Mouse (Mus musculus) G1E (cell line): ENCODE measurements around the gene Fhit. TPM values are rescaled to one million over a fixed set of nuclear protein-coding genes. Genes with fewer than 3 reads are reported as not detected.

Experiments used
- ATAC-seq: 2 replicates; pipeline ENCODE4 v1.8.0; 2016; ENCODE audit warnings: mild to moderate bottlenecking; ENCODE audit not compliant: insufficient number of reproducible peaks, poor library complexity, low FRiP score, severe bottlenecking; ENCODE audit errors: extremely low read depth
- DNase-seq: peaks from one replicate; pipeline ENCODE4 v3.0.0; 2012; ENCODE audit warnings: low spot score
- H3K27me3 ChIP-seq: 2 replicates; pipeline ENCODE4 v1.6.1; 2012; ENCODE audit warnings: mild to moderate bottlenecking, low read length, inconsistent platforms; ENCODE audit not compliant: insufficient read depth
- H3K36me3 ChIP-seq: replicated peaks from 2 replicates; pipeline ENCODE3; 2012; ENCODE audit warnings: mild to moderate bottlenecking, inconsistent platforms
- H3K4me1 ChIP-seq: 2 replicates; pipeline ENCODE4 v1.6.1; 2012; ENCODE audit warnings: low read depth, low read length, inconsistent platforms, mixed read lengths; ENCODE audit not compliant: insufficient read depth
- H3K4me3 ChIP-seq: 2 replicates; pipeline ENCODE4 v1.5.1; 2012; ENCODE audit warnings: low read depth, mild to moderate bottlenecking, inconsistent platforms, low read length, moderate library complexity, mixed read lengths
- H3K9me3 ChIP-seq: replicated peaks from 2 replicates; pipeline ENCODE4 v1.6.1; 2012; ENCODE audit warnings: inconsistent platforms
- CTCF ChIP-seq: IDR thresholded peaks from 2 replicates; pipeline ENCODE4 v1.5.1; 2012; ENCODE audit warnings: low read depth, low read length, inconsistent platforms, mixed read lengths
- GATA1 ChIP-seq: IDR thresholded peaks from 2 replicates; pipeline ENCODE4 v1.6.1; 2012; ENCODE audit warnings: borderline replicate concordance, low read length, inconsistent platforms, mixed read lengths
- GATA2 ChIP-seq: IDR thresholded peaks from 2 replicates; pipeline ENCODE4 v1.6.1; 2012; ENCODE audit warnings: low read depth, low read length, inconsistent platforms, borderline replicate concordance
- POLR2AphosphoS5 ChIP-seq: IDR thresholded peaks from 2 replicates; pipeline ENCODE4 v1.6.1; 2012; ENCODE audit warnings: low read depth, low read length, inconsistent platforms; ENCODE audit not compliant: insufficient replicate concordance
- TAL1 ChIP-seq: conservative IDR thresholded peaks from 2 replicates; pipeline ENCODE4 v1.6.1; 2012; ENCODE audit warnings: low read depth, low read length, inconsistent platforms, mixed read lengths
- polyA plus RNA-seq: library from polyadenylated mRNA; stranded (reverse); fragments of >175 nt; gene quantifications from 2 replicates; pipeline ENCODE4 v1.2.3, GENCODE M21; 2012
- total RNA-seq, 2 experiments: library from RNA; stranded (forward) in 1 of 2; stranded (reverse) in 1 of 2; fragments of 200-1000 nt in 1 of 2; fragments of >200 nt in 1 of 2; fragmentation: Nextera tagmentation in 1 of 2; gene quantifications; 2 replicates each; pipeline ENCODE4 v1.2.3; 2014 to 2017

Fhit gene
- total and polyA plus RNA-seq, 3 experiments, result not detected

DNA sequence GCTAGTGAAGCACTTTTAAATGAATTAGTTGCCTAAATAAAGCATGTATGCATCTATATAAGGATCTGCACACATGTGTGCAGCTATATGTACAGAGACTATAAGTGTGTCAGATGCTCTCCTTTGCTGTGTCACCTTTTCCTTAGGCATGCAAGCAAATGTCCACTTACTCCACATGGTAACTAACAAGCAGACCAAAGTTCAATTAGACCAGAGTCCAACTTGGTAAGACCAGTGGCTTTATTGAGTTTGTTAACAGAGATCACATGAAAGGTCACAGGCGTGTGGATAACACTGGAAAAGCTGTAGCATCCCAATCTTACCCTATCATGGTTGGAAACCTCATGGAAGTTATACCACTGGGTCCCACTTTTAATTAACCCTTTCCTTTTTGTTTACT lies 1572.7 kb downstream of the Fhit start:
- DNase-seq (no peak), ATAC-seq (no peak)
- Histone ChIP-seq H3K4me3 (no peak overlapping the region), H3K9me3 (no peaks in the 10 kb centered on the region), H3K36me3 (no peaks in the 10 kb centered on the region), H3K27me3 (no peaks in the 10 kb centered on the region), H3K4me1 (no peaks in the 10 kb centered on the region)
- no peak for TF ChIP-seq TAL1
- no peak for TF ChIP-seq CTCF
- TF ChIP-seq GATA1, result no peak
- no peak for TF ChIP-seq GATA2
- TF ChIP-seq POLR2AphosphoS5, result no peak

DNA sequence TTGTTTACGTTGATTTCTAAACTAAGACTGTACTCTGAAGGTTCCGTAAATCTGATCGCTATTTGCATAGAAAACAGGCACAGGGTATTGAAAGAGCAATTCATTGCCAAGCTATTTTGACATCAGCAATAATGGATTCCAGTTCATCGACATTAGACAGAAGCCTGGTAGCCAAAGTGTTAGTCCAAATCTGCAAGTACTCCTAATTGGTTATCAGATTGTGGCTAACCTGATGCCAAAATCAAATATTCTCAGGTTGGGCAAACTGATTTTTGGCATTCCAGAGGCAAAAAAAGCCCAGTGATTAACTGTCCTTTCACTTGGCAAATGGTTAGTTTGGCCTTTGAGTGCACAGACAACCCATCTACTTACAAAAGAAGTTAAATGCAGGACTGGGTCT lies 1573.9 kb downstream of the Fhit start:
- H3K27me3 ChIP-seq, result no peaks in the 10 kb centered on the region
- H3K4me1 ChIP-seq, result no peaks in the 10 kb centered on the region
- H3K4me3 ChIP-seq, result no peak overlapping the region
- TF ChIP-seq TAL1 (no peak), GATA2 (no peak), POLR2AphosphoS5 (no peak)
- DNase-seq (no peak), ATAC-seq (no peak)
- no peaks in the 10 kb centered on the region for H3K36me3 ChIP-seq
- H3K9me3 ChIP-seq, result no peaks in the 10 kb centered on the region

DNA sequence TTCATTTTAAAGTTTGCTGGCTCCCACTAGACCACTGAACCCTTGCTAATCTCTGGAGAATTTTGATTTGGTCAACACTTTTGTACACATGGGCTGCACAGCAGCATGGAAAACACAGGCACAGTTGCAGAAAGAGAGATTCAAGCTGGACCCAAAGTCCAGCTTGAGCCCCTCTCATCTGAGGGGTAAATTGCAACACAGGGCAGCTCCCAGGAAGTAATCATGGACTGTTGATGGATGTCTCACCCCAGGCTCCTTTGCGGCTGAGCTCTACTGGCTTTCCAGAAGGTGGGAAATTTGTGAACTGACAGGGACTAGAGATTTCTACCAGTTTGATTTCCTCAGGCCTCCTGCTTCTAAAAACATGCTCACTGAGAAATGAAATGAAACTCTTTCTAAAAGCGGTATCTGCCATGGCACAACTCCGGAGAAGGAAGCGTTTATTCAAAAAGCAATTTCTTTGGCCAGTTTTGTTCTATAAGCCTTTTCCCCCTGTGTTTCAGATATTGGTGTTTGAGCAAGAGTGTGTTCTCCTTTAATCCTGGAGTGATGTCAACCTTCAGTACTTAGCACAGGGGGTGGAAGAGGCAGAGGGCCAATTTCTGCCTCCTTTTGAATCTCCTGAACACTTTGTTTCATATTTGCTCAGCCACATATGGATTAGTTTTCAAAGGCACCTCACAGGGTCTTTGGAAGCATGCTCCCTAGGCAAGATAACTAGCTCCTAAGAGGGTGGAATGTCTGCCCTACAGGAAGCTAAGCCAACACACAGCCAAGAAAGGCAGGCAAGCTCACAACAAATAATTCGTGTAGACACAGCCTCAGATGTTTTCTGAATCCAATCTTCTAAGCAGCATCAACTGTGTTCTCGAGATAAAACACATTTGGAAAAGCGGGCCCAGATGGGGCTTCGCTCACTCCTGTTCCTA lies 1578.3 kb downstream of the Fhit start:
- TF ChIP-seq TAL1 (no peak), CTCF (no peak), GATA2 (no peak), POLR2AphosphoS5 (no peak), GATA1 (no peak)
- no peaks in the 10 kb centered on the region for H3K4me1 ChIP-seq
- no peaks in the 10 kb centered on the region for H3K9me3 ChIP-seq
- no peak for DNase-seq
- no peaks in the 10 kb centered on the region for H3K36me3 ChIP-seq
- H3K4me3 ChIP-seq, result no peak overlapping the region
- ATAC-seq, result no peak
- no peaks in the 10 kb centered on the region for H3K27me3 ChIP-seq

DNA sequence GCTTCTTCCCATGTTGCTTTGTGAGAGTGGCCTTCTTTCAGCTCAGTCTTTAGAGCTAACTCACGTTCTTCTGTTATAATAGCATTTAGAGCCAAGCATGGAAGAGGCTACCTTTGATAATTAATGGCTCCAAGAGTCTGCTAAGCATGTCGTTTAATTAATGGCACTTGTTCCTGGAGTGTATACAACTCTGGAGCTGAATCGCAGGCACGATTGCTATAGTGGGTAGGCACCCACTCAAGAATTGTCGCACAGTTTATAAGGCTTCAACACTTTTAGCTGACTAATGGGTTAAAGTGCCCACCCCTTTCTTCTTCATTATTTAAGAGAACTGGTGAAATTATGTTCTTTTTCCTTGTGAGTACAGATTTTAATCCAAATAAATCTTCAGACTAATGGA lies 1605.5 kb downstream of the Fhit start:
- DNase-seq (no peak), ATAC-seq (no peak)
- TF ChIP-seq GATA2 (no peak), TAL1 (no peak), POLR2AphosphoS5 (no peak), CTCF (no peak), GATA1 (no peak)

DNA sequence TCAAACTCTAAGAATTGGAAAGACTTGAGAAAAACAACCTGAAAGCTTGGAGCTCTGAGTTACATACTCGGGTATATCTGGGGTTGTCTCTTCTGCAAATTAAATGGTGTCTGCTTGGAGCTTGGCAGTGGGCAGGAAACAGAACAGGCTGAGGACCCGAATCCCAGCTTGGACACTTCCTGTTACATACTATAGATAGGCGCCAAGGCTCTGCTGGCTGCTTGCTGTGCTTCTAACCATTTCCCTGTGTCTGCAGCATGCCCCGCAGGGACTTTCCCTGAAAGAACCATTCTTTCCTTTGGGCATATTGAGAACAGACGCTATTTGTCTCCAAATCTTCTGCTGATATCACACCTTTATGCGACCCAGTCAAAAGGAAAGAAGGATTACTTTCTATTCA lies 1606.0 kb downstream of the Fhit start:
- no peaks in the 10 kb centered on the region for H3K27me3 ChIP-seq
- DNase-seq (no peak), ATAC-seq (no peak)
- no peak for TF ChIP-seq POLR2AphosphoS5
- no peaks in the 10 kb centered on the region for H3K4me1 ChIP-seq
- no peaks in the 10 kb centered on the region for H3K9me3 ChIP-seq
- H3K36me3 ChIP-seq, result no peaks in the 10 kb centered on the region
- no peak overlapping the region for H3K4me3 ChIP-seq

More for the DNA sequence above, 1605.5 kb downstream of the Fhit start:
- H3K4me1 ChIP-seq, result no peaks in the 10 kb centered on the region
- H3K27me3 ChIP-seq, result no peaks in the 10 kb centered on the region
- H3K4me3 ChIP-seq, result no peak overlapping the region
- no peaks in the 10 kb centered on the region for H3K36me3 ChIP-seq
- no peaks in the 10 kb centered on the region for H3K9me3 ChIP-seq

DNA sequence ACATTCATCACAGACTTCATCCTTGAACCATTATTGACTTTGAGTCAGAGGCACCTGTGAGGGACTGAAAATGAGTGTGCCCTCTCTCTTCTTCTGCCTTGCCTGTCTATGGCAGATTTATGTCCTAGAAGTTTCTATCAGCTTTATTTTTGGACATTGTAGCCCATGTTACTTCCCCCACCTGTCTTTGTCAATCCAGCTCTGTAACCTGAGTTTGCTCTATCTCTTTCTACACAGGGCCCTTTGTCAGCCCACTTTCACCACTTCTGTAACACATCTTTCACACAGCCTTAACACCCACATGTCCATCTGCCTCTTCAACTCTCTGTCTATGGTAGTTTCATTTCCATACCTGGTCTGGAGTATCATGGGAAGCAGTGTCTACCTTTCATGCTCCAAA lies 1609.7 kb downstream of the Fhit start:
- Histone ChIP-seq H3K27me3 (no peaks in the 10 kb centered on the region), H3K4me1 (no peaks in the 10 kb centered on the region), H3K9me3 (no peaks in the 10 kb centered on the region), H3K36me3 (no peaks in the 10 kb centered on the region), H3K4me3 (no peak overlapping the region)
- DNase-seq (no peak), ATAC-seq (no peak)
- TF ChIP-seq CTCF (no peak), POLR2AphosphoS5 (no peak), GATA1 (no peak), GATA2 (no peak), TAL1 (no peak)

DNA sequence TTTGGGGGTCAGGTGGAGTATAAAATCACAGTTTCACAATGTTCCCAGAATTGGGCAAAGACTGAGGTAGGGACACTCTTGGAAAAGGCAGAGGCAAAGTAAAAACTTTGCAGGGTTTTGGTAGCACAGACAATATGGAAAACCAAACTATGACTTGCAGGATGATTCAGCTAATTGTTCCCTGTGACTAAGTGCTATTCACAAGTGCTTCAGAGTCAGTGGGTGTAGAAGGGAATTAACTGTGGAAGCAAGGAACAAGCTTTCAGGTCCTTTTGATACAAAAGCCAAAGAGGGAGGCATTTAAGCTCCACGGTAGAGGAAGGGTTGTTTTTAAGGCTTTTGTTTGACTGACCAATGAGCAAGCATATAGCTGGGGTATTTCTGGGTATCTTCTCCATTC lies 1613.9 kb downstream of the Fhit start:
- TF ChIP-seq CTCF, result no peak
- no peak for TF ChIP-seq GATA1
- TF ChIP-seq GATA2, result no peak
- Histone ChIP-seq H3K36me3 (no peaks in the 10 kb centered on the region), H3K9me3 (no peaks in the 10 kb centered on the region), H3K27me3 (no peaks in the 10 kb centered on the region), H3K4me1 (no peaks in the 10 kb centered on the region), H3K4me3 (no peak overlapping the region)
- ATAC-seq (no peak), DNase-seq (no peak)
